In genomic region chr9:71609010-71609409, GRCm38 (mm10) we compare ENCODE assay signal across 25 mouse cellular contexts. TPM values are rescaled to one million over a fixed set of nuclear protein-coding genes. Genes with fewer than 3 reads are reported as not detected.
A peak's percentile ranks its signal among the peaks of the same experiment; 100 is the strongest.
DNase-seq lines count a peak whose midpoint lies in the region; ATAC-seq and TF ChIP-seq lines count a peak whose summit lies in the region.
"Had no signal": no experiment of that assay in that cellular context is flagged by ENCODE, and none has a peak within 500 bp of the region (broad histone marks: within the 10 kb centered on the region; RNA-seq: fewer than 3 reads in every experiment).

No protein-coding gene starts in this region.

- ATAC-seq in heart, embryonic 13.5 days (ENCODE audit: extremely low read depth, insufficient number of reproducible peaks, low FRiP score, low TSS enrichment): no peak
- peak; percentile 29; the same call in 1 of the 2 replicates for ATAC-seq in lung, postnatal 0 days
- ATAC-seq in stomach, postnatal 0 days (ENCODE audit: low FRiP score, low TSS enrichment): peak; percentile 73
- ATAC-seq: forebrain, embryonic 16.5 days; hindbrain, embryonic 16.5 days; intestine, embryonic 16.5 days; liver, embryonic 12.5 days; midbrain, embryonic 15.5 days had no signal

- no peak for TF ChIP-seq CTCF in lung, postnatal 0 days (IDR thresholded peaks at IDR 0.05)
- no peak for TF ChIP-seq CTCF in stomach, postnatal 0 days (IDR thresholded peaks at IDR 0.05; ENCODE audit: low read depth)

- H3K36me3 ChIP-seq in heart, embryonic 13.5 days: no peaks in the 10 kb centered on the region
- no peaks in the 10 kb centered on the region for H3K36me3 ChIP-seq in lung, postnatal 0 days (ENCODE audit: insufficient read depth, low read length)
- H3K36me3 ChIP-seq in stomach, postnatal 0 days (ENCODE audit: control insufficient read depth, insufficient read depth, low read length): no peaks in the 10 kb centered on the region
- no peaks in the 10 kb centered on the region for H3K36me3 ChIP-seq in hindbrain, embryonic 10.5 days
- H3K36me3 ChIP-seq: forebrain, embryonic 10.5 days; limb, embryonic 12.5 days; liver, embryonic 12.5 days; midbrain, embryonic 15.5 days; neural tube, embryonic 13.5 days had no signal

- H3K4me3 ChIP-seq in heart, embryonic 13.5 days: no peak overlapping the region
- H3K4me3 ChIP-seq in lung, postnatal 0 days (ENCODE audit: low read depth, low read length): no peak overlapping the region
- no peak overlapping the region for H3K4me3 ChIP-seq in stomach, postnatal 0 days (ENCODE audit: low read depth, low read length)
- no peak overlapping the region for H3K4me3 ChIP-seq in hindbrain, embryonic 10.5 days
- H3K4me3 ChIP-seq: forebrain, embryonic 10.5 days; limb, embryonic 12.5 days; liver, embryonic 12.5 days; midbrain, embryonic 15.5 days; neural tube, embryonic 13.5 days had no signal

- DNase-seq in heart, postnatal 25 days (ENCODE audit: low spot score): no peak
- DNase-seq in kidney, postnatal 10 days: peak; percentile 9
- no peak for DNase-seq in kidney, adult 11 months
- DNase-seq in lung, postnatal 0 days (ENCODE audit: low spot score): peak; percentile 75
- DNase-seq in stomach, postnatal 0 days (ENCODE audit: low spot score): peak; percentile 41
- DNase-seq in spleen, adult 18-20 months: no peak
- no peak for DNase-seq in hindbrain, embryonic 10.5 days (ENCODE audit: low spot score)
- DNase-seq: adrenal gland, adult 2 months; cerebellum, adult 18-20 months; cerebellum, postnatal 14 days; gastrocnemius, postnatal 36 days; kidney, postnatal 36 days; layer of hippocampus, postnatal 36 days; retina, postnatal 1 day; thymus, postnatal 25 days had no signal

- H3K4me2 ChIP-seq in heart, embryonic 13.5 days: no peak overlapping the region
- no peak overlapping the region for H3K4me2 ChIP-seq in lung, postnatal 0 days (replicated peaks; ENCODE audit: low read depth, low read length)
- H3K4me2 ChIP-seq in stomach, postnatal 0 days (replicated peaks; ENCODE audit: low read depth): no peak overlapping the region
- H3K4me2 ChIP-seq: limb, embryonic 12.5 days; liver, embryonic 12.5 days; midbrain, embryonic 15.5 days; neural tube, embryonic 13.5 days had no signal

- intact Hi-C loops in heart, postnatal 25 days (cut with DNase I): loop anchor here (2.0 kb wide), 1 partner anchor 16 kb away; the partner anchor contains the start of gene Myzap

- H3K9me3 ChIP-seq in heart, embryonic 13.5 days: no peaks in the 10 kb centered on the region
- H3K9me3 ChIP-seq in lung, postnatal 0 days (ENCODE audit: low read length): no peaks in the 10 kb centered on the region
- no peaks in the 10 kb centered on the region for H3K9me3 ChIP-seq in stomach, postnatal 0 days (ENCODE audit: control insufficient read depth, low read length)
- no peaks in the 10 kb centered on the region for H3K9me3 ChIP-seq in hindbrain, embryonic 10.5 days
- H3K9me3 ChIP-seq: forebrain, embryonic 10.5 days; limb, embryonic 12.5 days; liver, embryonic 12.5 days; midbrain, embryonic 15.5 days; neural tube, embryonic 13.5 days had no signal

- WGBS in heart, embryonic 13.5 days: 14% methylated on average over 6 of the region's 6 CpGs
- WGBS in lung, postnatal 0 days: 22% methylated on average over 6 of the region's 6 CpGs
- 29% methylated on average over 6 of the region's 6 CpGs for WGBS in stomach, postnatal 0 days
- WGBS in hindbrain, embryonic 10.5 days: 89% methylated on average over 6 of the region's 6 CpGs

- no peak for TF ChIP-seq EP300 in lung, postnatal 0 days (IDR thresholded peaks at IDR 0.05)
- no peak for TF ChIP-seq EP300 in stomach, postnatal 0 days (optimal IDR thresholded peaks at IDR 0.05)

- H3K4me1 ChIP-seq in heart, embryonic 13.5 days: peaks cover 78% of the 10 kb centered on the region
- H3K4me1 ChIP-seq in lung, postnatal 0 days (ENCODE audit: insufficient read depth, low read depth, low read length): peaks cover 4% of the 10 kb centered on the region; the same call in 1 of the 2 replicates
- no peaks in the 10 kb centered on the region for H3K4me1 ChIP-seq in stomach, postnatal 0 days (replicated peaks; ENCODE audit: control insufficient read depth, insufficient read depth)
- peaks cover 5% of the 10 kb centered on the region for H3K4me1 ChIP-seq in hindbrain, embryonic 10.5 days (replicated peaks)
- H3K4me1 ChIP-seq: midbrain, embryonic 15.5 days had no signal

- no peak overlapping the region for H3K9ac ChIP-seq in heart, embryonic 13.5 days
- H3K9ac ChIP-seq in lung, postnatal 0 days (replicated peaks; ENCODE audit: low read depth): no peak overlapping the region
- no peak overlapping the region for H3K9ac ChIP-seq in stomach, postnatal 0 days (ENCODE audit: low read length)
- H3K9ac ChIP-seq: limb, embryonic 12.5 days; liver, embryonic 12.5 days; midbrain, embryonic 15.5 days; neural tube, embryonic 13.5 days had no signal

- H3K27me3 ChIP-seq in heart, embryonic 13.5 days (replicated peaks): no peaks in the 10 kb centered on the region
- H3K27me3 ChIP-seq in lung, postnatal 0 days (replicated peaks; ENCODE audit: insufficient read depth, low read length): no peaks in the 10 kb centered on the region
- H3K27me3 ChIP-seq in stomach, postnatal 0 days (ENCODE audit: control insufficient read depth, insufficient read depth, low read length): no peaks in the 10 kb centered on the region
- no peaks in the 10 kb centered on the region for H3K27me3 ChIP-seq in hindbrain, embryonic 10.5 days (ENCODE audit: insufficient read depth, poor library complexity, severe bottlenecking)
- H3K27me3 ChIP-seq: limb, embryonic 12.5 days; midbrain, embryonic 15.5 days; neural tube, embryonic 13.5 days had no signal

- H3K27ac ChIP-seq in heart, embryonic 13.5 days (replicated peaks): peak overlapping the region; percentile 59
- no peak overlapping the region for H3K27ac ChIP-seq in lung, postnatal 0 days (ENCODE audit: low read length)
- H3K27ac ChIP-seq in stomach, postnatal 0 days (replicated peaks): no peak overlapping the region
- no peak overlapping the region for H3K27ac ChIP-seq in hindbrain, embryonic 10.5 days
- H3K27ac ChIP-seq: forebrain, embryonic 10.5 days; limb, embryonic 12.5 days; liver, embryonic 12.5 days; macrophage; midbrain, embryonic 15.5 days; neural tube, embryonic 13.5 days had no signal

RNA-seq across cellular contexts. Expression of gene Myzap, which starts 16.9 kb away (rescaled TPM):
- 72.1 and 74.6 TPM in 2 replicates for polyA plus RNA-seq in heart, embryonic 13.5 days (2015; fragmentation: Nextera tagmentation; extraction: Ambion mirVana)
- 100 to 1,000 TPM; 381 to 383 TPM for total RNA-seq in heart, postnatal 25 days (2021)
- 126 and 136 TPM in 2 replicates for polyA plus RNA-seq in lung, postnatal 0 days (2015; fragmentation: Nextera tagmentation; extraction: Ambion mirVana)
- polyA plus RNA-seq in stomach, postnatal 0 days (2015; fragmentation: Nextera tagmentation; extraction: Ambion mirVana): 21.9 and 25.7 TPM in 2 replicates
- 4.4 and 4.9 TPM in 2 replicates for polyA plus RNA-seq in hindbrain, embryonic 10.5 days (2016; fragmentation: Nextera tagmentation; extraction: Ambion mirVana)
- polyA plus RNA-seq: macrophage had no signal

Comparison
In these comparisons a context has a peak if more than half of its experiments do, and no peak if none do; other contexts are left out.
1. DNase-seq: peak in kidney, postnatal 10 days (single experiment), lung, postnatal 0 days (single experiment) and stomach, postnatal 0 days (single experiment); none in heart, postnatal 25 days (single experiment), kidney, adult 11 months (single experiment), spleen, adult 18-20 months (0 of 2) and hindbrain, embryonic 10.5 days (single experiment).